Mouse (Mus musculus) brain, embryonic 18.5 days (tissue): ENCODE measurements around the gene Unc13c.

Experiments used
- DNase-seq: peaks from one replicate; pipeline ENCODE4 v3.0.0-alpha.2; 2012; ENCODE audit warnings: low read depth, low spot score

Gene Unc13c

DNA sequence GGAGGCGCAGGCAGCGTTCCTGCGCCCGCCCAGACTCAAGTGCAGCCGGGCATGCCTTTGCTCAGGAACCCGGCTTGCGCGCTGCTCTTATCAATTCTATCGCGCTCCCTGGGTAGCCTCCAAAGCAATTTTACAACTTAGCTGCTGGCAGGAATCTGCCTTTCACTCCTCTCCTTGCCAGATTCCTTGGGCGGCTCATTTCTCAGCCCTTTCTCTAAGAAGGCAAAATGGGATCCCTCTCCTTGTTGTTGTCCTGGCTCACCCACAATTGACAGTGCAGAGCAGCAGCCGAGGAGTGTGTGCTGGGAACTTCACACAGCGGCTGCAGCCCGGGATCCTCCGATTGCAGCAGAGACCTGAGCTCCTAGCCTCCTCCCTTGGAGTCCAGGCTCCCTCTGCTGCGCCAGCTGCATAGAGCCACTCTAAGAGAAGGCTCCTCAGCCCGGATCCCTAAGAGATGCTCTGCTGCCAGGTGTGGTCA is at the start of gene Unc13c:
TSS of gene Unc13c (minus strand) at position 326 of the 481 bp plus-strand sequence.
- no peak for DNase-seq

DNA sequence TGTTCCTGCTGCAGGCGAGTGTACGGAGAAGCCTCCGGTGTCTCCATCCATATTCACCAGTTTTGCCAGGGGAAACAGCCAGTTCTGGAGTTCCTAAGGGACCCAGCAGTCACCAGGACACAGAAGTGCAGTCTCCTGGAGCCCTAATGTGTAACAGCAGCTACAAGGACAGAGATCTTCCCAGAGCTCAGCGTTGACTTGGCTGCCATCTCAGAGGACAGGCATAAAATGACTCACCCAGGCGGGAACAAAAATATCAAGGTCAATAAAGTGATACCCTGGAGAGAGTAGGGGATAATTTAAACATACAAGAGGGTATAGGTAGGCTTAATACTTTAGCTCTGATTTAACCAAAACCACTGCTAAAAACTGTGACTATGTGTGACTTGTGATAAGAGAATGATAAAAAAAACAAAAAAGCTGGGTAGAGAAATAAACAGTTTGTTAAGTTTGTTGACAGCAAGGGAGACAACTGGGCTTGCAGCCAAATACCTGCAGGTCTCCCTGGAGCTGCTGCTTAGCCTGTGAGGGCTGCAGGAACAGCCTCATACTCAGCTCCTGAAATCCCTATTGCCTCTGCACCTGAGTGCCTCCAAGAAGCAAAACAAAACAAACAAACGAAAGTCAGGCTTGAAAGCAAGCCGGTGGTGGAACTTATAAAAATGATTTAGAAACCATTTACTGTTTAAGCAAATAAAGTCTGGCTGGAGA is 39.4 kb upstream of the Unc13c start:
- DNase-seq: no peak

DNA sequence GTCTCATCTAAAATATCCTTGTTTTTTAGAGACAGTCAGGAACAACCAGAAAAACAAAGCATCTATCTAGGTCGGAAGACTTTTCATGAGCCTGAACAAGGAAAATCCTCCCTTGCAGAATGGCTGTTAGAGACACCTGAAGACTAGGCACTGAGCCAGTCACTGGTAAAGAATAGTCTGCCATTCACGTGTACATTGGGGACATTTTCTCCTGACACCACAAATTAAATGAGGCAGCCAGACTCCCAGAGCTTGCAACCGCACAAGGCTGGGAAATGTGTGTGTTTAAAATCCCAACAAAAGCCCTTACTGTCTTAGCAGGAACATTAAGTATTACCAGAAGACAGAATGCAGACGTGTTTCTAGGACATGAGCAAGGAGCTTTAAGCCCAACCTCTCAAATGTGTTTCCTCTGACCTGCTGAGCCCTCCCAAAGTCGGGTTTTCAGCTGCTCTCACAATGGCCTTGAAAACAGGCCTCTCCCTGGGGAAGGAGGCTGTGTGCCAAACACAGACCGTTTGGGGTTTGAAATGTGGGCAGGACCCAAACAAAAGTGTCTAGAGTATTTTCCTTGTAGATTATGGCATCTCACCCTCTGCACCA is 33.7 kb upstream of the Unc13c start:
- no peak for DNase-seq

DNA sequence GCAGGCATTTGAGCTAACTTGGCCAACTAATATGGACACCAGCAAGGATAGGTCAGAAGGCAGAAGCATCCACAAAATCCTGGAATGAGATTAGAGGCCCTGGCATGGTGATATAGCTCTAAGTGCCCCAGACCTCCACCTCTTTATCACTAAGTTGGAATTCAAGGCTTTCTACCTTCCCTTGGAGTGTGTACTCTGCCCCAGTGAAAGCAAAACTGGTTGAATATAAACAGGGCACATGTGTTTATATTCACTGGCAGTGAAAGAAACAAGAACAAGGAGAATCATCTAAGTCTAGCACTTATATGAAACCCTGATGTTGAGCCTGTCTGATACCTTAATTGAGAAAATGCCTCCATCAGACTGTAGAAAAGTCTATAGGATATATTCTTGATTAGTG is 19.3 kb upstream of the Unc13c start:
- no peak for DNase-seq

DNA sequence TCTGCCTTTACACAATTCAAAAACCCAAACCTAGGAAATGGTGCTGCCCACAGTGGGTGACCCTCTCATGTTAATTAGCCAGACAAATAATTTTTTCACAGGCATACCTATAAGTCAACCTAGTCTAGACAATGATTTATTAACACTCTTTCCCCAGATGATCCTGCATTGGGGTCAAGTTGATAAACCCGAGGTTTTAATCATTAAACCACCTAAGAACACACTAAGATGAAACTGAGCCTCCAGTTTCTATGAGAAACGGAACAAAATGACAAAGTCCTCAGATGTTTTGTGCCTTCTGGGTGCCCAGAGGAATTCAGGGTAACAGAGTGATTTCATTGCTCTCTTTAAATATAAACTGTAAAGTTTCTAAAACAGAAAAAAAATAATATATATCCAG is 18.5 kb upstream of the Unc13c start:
- no peak for DNase-seq

DNA sequence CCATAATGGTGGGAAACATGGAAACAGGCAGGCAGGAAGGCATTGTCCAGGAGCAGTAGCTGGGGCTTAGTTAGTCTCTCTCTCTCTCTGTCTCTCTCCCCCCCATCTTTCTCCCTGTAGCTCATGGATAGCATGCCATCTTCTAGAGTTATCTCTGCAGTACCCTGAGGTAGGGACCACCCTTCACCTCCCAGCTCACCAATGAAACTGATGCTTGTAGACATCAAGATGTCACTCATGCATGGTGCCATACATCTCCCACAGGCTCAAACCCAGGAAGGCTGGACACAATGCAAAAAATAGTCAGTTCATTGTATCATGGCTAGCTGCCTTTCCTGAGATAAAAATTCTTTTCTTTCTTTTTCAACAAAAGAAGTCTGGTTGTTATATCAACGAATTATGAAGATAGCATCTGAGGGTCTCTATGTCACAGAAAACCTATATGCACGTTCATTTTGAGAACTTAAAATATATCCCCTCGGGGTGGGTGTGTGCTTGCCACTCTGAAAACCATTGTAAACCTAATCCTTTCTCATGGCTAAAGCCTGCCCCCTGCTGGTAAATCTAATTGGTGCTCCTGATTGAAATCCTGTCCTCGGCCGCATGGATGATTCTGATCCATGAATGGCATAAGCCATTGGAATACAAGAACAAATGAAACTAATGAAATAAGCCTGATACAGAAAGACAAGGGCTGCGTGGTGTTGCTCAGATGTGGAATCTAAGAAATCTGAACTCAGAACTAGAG is 14.0 kb upstream of the Unc13c start:
- DNase-seq: peak; percentile 42

DNA sequence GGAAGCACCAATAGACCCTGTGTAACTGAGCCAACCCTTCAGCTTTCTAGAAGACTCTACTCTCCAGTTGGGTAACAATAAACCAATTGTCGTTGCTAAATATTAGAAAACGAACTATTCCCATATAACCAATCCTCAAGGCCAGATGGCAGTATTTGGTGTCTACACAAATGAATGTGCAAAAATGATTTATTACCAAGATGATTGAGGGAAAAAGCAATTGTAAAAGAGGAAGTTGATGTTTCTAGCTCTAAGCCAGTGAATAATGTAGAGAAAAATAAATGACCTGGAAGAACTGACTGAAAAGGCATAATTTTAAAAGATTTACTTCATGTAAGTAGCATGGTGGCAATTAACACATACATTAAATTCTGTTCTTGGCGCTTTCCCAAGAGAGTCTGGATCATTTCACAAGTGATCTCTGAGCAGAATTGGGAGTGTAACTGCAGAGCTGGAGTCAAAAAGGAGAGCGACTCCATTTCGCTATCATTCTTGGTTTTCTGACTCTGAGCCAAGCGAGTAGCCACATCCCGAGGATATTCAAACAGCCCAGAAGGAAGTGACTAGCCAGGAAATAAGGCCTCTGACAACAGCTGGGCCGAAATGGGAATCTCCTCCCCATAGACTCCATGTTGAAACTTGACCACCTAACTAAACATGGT is 3.7 kb upstream of the Unc13c start:
- DNase-seq: no peak

DNA sequence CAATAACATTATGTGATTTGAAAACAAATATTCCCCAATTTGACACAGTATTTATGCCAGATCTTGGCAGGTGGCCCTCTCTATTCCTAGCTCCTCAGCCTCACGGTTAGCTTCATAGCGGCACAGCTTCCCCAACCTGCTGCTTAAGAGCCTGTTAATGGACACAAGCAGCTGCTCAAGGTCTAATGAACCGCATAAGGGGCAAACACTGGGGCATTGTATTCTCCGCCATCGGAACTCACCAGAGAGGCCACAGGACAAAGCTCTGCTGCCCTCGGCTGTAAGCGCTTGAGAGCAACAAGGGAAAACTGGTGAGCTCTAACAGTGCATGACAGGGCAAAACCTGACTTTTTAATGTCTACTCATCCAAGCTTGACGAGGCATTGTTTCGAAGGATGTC is 2.0 kb upstream of the Unc13c start:
- DNase-seq: no peak

DNA sequence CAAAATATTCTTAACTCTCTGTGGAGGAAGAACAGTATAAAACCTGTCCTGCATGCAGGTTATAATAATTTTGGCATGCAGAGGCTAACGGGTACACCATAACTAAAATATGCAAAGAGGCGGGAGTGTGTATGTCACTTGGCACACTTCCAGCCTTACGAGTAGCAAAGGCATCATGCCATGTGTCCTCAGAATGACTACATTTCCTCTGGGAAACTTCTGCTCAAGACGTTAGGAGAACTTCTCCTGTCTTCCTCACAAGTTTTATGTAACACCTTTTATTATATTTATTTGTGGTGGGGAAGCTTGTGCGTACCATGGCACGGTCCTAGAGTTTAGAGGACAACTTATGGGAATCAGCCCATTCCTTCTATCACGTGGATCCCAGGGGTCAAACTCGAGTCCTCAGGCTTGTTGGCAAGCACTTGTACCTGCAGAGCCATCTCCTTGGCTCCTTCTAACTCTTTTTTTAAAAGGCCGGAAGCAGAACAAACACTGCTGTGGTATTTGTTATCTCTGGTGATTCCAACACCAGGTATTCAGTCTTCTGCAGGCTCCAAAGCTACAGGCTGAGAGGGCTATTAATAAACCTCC is 3.3 kb downstream of the Unc13c start:
- no peak for DNase-seq

DNA sequence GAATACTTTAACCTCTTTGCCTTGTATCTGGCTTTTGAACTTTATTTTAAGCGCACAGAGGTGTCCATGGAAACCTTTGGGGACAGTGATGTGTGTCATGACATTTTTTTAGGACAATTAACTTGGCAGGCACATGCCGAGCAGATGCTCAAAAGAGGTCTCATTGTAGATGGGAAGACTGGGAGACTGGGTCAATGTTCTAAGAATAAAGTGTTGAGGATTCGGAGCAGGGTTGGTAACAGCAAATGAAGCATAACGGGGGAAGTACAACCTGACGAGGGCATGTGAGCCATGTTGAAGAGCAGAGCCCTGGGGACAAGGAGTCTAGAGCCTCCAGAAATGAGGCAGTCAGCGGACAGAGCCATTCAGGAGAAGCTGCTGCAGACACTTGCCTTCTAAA is 6.3 kb downstream of the Unc13c start:
- no peak for DNase-seq

DNA sequence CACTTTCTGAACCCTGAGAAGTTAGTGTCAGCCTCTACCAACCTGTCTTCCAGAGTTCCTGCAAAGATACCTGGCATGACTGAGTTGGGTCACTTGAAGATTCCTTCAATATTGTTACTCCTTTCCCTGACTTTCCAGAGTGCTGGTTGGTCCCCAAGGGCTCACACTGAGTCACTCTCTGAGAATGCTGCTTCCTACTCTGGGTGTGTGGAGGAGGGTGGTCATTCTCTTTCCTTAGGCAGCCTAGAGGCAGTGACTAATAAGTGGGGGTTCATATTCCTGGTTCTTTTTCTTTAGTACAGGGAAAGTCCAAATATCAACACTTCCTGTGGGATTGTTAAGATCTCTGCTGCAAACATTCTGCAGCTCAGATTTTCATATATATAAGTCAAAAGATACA is 16.4 kb downstream of the Unc13c start:
- no peak for DNase-seq

DNA sequence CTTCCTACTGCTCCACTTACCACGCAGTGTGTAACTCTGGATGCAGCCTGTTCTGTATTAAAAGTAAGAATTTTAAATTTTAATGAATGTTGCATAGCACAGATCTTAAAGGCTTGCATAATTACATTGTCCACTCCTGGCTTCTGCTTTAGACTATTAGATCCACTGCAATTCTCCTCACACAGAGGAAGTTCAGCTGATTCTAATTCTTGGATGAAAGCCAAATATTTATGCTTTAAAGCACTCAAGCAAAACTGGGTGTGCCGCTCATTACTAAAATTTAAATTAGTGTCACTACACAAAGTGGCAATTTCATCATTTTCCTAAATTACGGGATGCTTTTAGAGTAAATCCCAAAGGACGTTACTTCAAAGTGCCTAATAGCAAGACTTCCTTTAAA is 17.2 kb downstream of the Unc13c start:
- no peak for DNase-seq

DNA sequence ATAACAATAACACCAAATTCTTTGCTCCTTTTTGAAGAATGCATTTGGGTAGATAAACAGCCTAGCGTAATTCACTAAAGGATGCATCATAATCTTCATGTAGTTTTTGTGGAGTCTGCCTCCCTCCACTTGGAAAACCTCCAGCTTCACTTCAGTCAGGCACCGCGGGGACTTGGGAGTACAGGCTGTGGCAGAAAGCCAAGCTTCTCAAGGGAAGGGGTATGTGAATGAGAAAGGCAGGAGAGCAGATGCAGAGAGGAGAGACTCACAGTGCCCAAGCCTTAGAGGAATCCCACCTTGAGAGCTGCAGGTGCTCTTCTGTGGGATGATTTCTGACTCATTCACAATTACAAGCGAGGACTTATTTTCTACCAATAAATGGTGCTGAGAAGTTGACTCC is 33.9 kb downstream of the Unc13c start:
- DNase-seq: peak; percentile 42

DNA sequence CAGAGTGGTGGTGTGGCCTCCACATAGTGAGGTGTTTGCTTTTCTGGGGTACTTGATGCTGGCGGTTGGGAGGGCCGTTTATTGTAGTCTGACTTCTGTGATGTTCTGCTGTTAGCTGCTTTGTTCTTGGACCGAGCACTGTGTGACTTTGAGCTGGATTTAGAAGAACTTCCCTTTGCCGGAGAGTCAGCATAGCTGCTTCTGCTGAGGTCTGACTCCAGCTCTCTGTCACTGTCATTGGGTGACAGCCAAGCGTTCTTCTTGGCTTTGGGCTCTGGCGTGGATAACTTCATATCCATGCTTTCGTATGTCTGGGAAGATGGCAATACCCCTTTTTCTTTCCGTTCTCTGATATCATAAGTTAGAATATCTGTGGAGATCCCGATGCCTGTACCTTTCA is 36.8 kb downstream of the Unc13c start:
- no peak for DNase-seq

DNA sequence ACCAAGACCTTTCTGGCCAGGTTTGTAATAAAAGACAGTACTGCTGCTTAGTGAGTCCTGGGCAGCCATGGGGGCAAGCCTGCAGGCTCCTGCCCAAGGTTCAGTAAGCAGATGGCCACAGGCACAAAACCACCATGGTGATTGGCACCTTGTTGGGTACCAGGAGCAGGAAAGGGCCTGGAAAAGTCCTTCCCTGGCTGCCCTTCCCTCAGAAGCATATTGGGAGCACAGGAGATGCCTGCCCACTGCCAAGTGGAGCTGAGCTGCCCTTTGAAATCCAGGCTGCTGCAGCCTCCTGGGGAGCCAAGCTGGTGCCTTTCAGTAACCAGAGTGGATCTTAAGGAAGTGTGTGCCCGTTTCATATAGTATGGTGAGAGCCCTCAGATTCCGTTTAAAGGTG is 41.5 kb downstream of the Unc13c start:
- DNase-seq: no peak

DNA sequence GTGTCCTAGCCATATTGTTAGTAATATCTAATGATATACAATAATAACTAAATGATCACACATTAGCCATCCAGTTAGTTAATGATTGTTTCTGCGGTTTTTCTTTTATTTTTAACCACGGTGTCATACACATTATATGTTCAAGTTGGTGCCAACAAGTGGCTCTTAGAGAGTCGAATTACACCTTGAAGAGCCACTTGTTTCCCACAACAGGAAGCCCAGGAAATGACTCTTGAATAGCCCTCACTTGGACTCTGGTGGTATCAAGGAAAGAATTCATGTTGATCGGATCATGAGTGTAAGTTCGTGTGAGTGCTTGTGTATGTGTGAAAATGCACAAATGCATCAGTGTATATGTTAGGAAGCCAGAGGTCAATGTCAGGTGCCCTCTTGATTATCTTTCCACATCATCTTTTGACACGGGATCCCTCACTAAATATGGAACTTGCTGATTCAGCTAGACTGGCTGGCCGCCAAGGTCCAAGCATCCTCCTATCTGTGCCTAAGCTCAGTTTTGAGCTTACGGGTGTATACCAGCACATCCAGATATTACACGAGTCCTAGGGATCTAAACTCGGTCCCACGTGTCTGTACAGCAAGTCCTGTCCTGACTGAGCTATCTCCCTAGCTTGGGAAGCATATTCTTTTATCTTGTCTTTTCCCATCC is 46.2 kb downstream of the Unc13c start:
- no peak for DNase-seq

DNA sequence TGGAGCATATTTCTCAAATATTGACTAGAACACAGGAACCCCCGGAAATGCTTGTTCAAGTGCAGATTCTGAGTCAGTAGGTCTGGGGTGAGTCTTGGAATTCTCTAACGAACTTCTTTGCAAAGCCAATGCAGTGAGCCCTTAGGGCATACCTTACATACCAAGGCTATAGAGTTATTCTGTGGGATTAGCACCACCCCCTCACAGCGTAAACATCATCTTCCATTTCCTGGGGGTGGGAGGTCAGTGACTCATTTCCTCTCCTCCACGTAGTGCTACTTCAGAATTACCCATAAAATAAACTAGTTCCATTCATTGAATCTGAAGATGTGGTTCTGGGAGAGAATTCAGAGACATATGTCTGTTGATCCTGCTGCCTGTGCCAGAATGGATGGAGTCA is 62.8 kb downstream of the Unc13c start:
- DNase-seq: no peak

DNA sequence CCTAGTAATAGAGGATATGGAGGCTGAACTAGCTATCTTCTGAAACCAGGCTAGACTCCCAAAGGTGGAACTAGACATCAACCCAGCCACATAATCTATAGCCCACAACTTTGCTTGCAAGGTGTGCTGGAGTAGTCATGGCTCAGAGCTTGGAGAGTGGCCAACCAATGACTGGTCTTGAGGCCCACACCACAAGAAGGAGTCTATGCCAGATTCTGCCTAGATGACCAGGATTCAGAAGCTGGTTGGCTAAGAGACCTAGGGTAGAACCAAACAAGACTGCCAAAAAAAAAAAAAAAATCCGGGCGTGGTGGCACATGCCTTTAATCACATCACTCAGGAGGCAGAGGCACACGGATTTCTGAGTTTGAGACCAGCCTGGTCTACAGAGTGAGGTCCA is 70.2 kb downstream of the Unc13c start:
- DNase-seq: no peak

DNA sequence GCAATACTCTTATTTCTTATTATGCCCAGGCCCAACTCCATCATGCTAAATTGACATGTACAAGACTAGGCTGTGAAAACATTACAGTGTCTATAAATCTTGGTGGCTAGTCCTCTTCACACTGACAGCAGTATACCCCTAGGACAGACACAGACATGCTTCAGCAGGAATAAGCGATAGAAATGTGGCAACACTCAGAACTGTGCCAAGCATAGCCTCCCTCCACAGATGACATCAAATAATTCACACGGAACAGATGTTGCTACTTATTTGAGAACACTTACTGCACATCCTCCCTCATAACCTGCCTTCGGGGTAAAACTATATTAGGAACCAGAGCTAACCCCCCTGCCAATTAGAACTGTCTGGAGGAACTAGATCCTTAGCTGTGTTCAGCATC is 72.6 kb downstream of the Unc13c start:
- DNase-seq: no peak

DNA sequence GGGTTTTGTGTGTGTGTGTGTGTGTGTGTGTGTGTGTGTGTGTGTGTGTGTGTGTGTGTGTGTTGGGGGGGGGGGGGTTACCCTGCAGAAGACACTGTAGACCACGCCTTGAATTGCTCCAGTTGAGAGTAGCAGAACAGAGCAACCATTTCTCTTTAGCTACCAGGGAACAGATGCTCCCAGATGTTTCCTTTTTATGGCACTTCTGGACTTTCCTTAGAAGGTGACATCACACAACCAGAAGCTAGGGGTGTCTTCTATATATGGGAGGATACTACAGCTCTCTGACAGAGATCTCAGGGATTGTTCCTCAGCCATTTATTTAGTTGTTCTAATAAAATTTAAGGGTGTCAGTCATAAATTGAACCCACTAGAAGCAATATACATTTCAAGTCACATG is 85.2 kb downstream of the Unc13c start:
- DNase-seq: no peak

DNA sequence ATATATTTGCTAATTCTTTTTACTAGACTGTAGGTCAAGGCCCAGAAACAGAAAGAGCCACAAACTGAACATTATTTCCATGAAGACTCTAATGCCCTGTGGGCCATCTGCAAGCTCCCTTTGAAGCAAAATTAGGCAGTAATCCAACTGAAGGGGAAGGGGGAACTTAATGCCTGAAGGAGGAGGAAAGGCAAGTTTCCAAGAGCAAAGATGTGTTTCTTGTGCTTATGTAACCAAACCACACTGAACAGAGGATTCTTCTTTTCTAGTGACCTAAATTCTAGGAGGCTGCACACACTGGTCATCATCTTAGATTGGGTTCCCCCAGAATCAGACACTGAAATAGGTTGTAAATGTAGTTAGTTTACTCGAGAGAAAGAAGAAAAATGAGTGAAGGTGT is 85.6 kb downstream of the Unc13c start:
- no peak for DNase-seq
